Mouse (Mus musculus): Measurements from ENCODE around the gene Sdf2. TPM values are rescaled to one million over a fixed set of nuclear protein-coding genes. Genes with fewer than 3 reads are reported as not detected.
"Not testable (repeated sequence)": the region's sequence is repeated elsewhere in the genome, so short reads cannot be mapped to it uniquely, and the experiment has no call there.

The Sdf2 gene
- polyA plus RNA-seq, 1 experiment from 2014 or later, result 58.0 TPM

DNA sequence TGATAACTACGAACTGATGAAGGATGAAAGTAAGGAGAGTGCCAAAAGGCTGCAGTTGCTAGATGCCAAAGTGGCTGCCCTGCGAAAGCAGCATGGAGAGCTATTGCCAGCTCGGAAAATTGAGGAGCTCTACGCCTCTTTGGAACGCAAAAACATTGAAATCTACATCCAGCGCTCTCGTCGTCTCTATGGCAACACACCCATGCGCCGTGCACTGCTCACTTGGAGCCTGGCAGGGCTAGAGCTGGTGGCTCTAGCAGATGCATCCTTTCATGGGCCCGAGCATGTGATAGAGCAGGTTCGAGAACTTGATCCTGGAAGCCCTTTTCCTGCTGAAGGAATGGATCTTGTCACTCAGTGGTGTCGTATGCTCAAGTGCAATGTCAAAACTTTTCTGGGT, 26.4 kb downstream of the Sdf2 start:
- H3K27me3 ChIP-seq, result no peaks in the 10 kb centered on the region
- H3K4me3 ChIP-seq, result no peak overlapping the region
- H3K36me3 ChIP-seq, result peaks cover 93% of the 10 kb centered on the region
- no peak overlapping the region for H3K4me2 ChIP-seq (replicated peaks)
- WGBS, result 89% methylated on average over 13 of the region's 13 CpGs
- no peaks in the 10 kb centered on the region for H3K9me3 ChIP-seq (replicated peaks)
- H3K27ac ChIP-seq, result no peak overlapping the region
- H3K4me1 ChIP-seq, result no peaks in the 10 kb centered on the region
- no peak for ATAC-seq (ENCODE audit: low FRiP score)
- H3K9ac ChIP-seq, result no peak overlapping the region

DNA sequence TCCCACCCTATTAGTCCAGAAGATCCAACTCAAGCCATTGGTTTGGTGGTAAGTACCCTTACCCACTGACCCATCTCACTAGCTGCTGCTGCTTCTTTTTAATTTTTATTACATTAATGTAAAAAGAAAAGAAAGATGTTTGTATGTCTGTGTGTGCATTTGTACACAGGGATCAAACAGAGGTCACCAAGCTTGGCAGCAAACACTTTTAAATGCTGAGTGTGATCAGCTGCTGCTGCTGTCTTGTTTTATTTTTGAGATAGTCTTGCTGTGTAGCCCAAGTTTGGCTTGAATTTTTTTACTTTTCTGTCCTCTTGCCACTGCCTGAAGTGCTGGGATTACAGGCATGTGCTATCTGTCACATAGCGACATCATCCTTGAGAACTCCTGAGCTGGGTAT, 30.1 kb downstream of the Sdf2 start:
- 91% methylated on average over 1 of the region's 1 CpGs for WGBS
- no peak overlapping the region for H3K4me3 ChIP-seq
- H3K9ac ChIP-seq, result no peak overlapping the region
- H3K27ac ChIP-seq, result no peak overlapping the region
- H3K4me1 ChIP-seq, result no peaks in the 10 kb centered on the region
- no peak for ATAC-seq (ENCODE audit: low FRiP score)
- H3K9me3 ChIP-seq (replicated peaks), result no peaks in the 10 kb centered on the region
- peaks cover 96% of the 10 kb centered on the region for H3K36me3 ChIP-seq
- no peaks in the 10 kb centered on the region for H3K27me3 ChIP-seq
- no peak overlapping the region for H3K4me2 ChIP-seq (replicated peaks)

DNA sequence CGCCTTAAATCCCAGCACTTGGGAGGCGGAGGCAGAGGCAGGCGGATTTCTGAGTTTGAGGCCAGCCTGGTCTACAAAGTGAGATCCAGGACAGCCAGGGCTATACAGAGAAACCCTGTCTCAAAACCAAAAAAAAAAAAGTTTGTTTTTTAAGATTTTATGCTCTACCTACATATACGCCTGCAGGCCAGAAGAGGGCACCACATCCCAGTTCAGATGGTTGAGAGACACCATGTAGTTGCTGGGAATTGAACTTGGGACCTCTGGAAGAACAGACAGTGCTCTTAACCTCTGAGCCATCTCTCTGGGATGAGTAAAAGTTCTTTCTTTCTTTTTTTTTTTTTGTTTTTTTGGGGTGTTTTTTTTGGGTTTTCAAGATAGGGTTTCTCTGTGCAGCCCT, 30.6 kb downstream of the Sdf2 start:
- not testable (repeated sequence) for H3K4me3 ChIP-seq; ATAC-seq (ENCODE audit: low FRiP score); H3K9ac ChIP-seq; H3K4me2 ChIP-seq (replicated peaks); H3K4me1 ChIP-seq; H3K27ac ChIP-seq; H3K27me3 ChIP-seq; H3K9me3 ChIP-seq (replicated peaks)
- WGBS, result 96% methylated on average over 4 of the region's 4 CpGs
- H3K36me3 ChIP-seq, result peaks cover 96% of the 10 kb centered on the region

DNA sequence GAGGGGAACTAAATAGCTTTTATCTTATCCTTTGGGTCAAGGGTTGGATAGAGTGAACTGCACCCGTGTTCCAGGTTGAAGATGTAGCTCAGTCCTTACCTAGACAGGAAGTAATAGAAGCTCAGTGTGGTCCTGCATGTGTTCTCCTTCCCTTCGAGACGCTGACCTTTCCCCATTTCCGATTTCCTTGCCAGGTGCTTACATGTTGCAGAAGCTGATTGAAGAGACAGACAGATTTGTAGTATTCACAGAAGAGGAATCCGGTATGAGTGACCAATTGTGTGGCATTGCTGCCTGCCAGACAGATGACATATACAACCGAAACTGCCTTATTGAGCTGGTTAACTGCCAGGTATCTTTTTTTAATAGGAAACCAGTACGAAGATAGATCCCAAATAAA, 33.3 kb downstream of the Sdf2 start:
- ATAC-seq (ENCODE audit: low FRiP score), result no peak
- H3K4me2 ChIP-seq (replicated peaks), result no peak overlapping the region
- H3K36me3 ChIP-seq, result peaks cover 94% of the 10 kb centered on the region
- H3K9ac ChIP-seq, result no peak overlapping the region
- no peaks in the 10 kb centered on the region for H3K9me3 ChIP-seq (replicated peaks)
- H3K4me3 ChIP-seq, result no peak overlapping the region
- 93% methylated on average over 7 of the region's 7 CpGs for WGBS
- H3K27ac ChIP-seq, result no peak overlapping the region
- no peaks in the 10 kb centered on the region for H3K27me3 ChIP-seq
- no peaks in the 10 kb centered on the region for H3K4me1 ChIP-seq

DNA sequence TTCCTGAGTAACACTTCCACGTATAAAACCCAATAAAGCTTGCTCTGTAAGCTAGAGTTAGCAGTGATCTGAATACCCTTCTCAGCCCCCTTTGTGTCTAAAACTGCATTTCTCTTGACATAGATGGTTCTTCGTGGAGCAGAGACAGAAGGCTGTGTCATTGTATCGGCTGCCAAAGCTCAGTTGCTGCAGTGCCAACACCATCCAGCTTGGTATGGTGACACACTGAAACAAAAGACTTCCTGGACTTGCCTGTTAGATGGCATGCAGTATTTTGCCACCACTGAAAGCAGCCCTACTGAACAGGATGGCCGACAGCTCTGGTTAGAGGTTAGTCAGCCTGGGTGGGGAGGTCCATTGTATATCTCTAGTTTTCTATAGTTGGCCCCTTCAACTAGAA, 34.0 kb downstream of the Sdf2 start:
- Histone ChIP-seq H3K4me3 (no peak overlapping the region), H3K4me1 (no peaks in the 10 kb centered on the region), H3K36me3 (peaks cover 94% of the 10 kb centered on the region), H3K9me3 (replicated peaks) (no peaks in the 10 kb centered on the region), H3K27ac (no peak overlapping the region), H3K9ac (no peak overlapping the region), H3K4me2 (replicated peaks) (no peak overlapping the region), H3K27me3 (no peaks in the 10 kb centered on the region)
- WGBS, result 91% methylated on average over 4 of the region's 4 CpGs
- ATAC-seq (ENCODE audit: low FRiP score), result no peak

DNA sequence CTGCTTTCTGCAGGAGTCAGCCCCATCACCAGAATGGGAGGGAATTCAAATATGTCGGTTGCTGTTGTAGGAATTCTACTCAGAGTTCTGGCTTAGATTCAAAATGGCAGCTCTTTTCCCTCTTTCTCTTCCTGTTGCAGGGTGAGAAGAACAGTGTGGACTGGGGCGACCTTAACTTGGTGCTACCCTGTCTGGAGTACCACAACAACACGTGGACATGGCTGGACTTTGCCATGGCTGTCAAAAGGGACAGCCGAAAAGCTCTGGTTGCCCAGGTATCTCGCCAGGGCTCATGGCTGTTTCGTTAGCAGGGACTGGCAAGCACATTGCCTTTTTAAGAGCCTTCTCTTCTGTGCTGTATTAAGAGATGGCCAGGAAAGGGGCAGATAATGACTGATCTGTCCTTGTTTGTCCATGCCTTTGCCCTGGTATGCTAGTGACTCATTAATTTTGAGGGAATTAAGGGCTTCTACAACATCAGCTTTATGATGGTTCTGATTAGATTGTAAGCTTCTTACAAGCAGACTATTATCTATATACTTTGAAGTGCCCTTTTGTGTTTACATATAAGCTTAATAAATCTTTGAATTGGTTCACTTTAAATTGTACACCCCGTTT, 43.7 kb downstream of the Sdf2 start:
- Histone ChIP-seq H3K27me3 (no peaks in the 10 kb centered on the region), H3K4me3 (no peak overlapping the region), H3K9ac (no peak overlapping the region), H3K4me2 (replicated peaks) (no peak overlapping the region), H3K4me1 (no peaks in the 10 kb centered on the region), H3K36me3 (peaks cover 83% of the 10 kb centered on the region), H3K9me3 (replicated peaks) (no peaks in the 10 kb centered on the region), H3K27ac (no peak overlapping the region)
- ATAC-seq (ENCODE audit: low FRiP score), result no peak
- 91% methylated on average over 7 of the region's 7 CpGs for WGBS

DNA sequence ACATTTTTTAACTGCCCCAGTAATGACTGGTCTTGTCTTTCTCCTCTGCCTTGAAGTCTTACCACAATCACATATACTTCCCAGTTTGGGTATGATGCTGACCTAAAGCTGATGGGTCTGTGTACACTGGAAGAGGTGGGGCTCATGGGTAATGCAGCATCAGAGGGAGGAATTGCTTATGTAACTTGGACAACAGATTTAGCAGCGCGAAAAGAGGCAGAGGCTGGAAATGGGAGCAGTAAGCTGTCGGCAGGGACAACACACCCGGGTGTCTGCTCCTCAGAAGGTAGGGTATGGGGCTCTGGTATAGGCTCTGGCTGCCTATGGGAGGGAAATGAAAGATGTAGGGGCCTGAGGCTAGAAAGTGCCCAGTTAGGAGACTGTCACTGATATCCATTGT, 45.1 kb downstream of the Sdf2 start, which contains the start of gene BC030499:
TSS of gene BC030499 (plus strand) at position 188 of the 400 bp plus-strand sequence.
- no peak within 1 kb of the TSS for H3K27ac ChIP-seq
- no peak within 1 kb of the TSS for H3K4me2 ChIP-seq (replicated peaks)
- peaks cover 72% of the 10 kb centered on the region for H3K36me3 ChIP-seq
- H3K4me3 ChIP-seq, result no peak within 1 kb of the TSS
- no peaks in the 10 kb centered on the region for H3K27me3 ChIP-seq
- no peak within 1 kb of the TSS for H3K9ac ChIP-seq
- H3K9me3 ChIP-seq (replicated peaks), result no peaks in the 10 kb centered on the region
- 91% methylated on average over 4 of the region's 4 CpGs for WGBS
- no peaks in the 10 kb centered on the region for H3K4me1 ChIP-seq
- no peak for ATAC-seq (ENCODE audit: low FRiP score)

DNA sequence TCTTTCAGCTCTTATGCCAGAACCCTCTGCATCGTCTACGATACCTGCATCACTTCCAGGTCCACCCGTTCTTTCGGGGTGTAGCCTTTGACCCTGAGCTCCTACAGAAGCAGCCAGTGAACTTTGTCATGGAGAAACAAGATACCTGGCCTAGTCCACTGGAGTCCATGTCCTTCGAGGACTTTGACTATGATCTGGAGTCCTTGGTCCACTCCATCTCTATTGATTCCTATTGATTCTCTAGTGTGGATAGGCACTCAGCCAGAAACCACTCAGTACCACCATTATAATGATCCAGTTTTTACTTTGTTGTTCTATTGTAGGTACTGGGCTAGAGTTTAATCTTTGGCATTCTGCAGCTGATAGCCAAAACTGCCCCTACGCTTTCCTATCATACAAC, 49.0 kb downstream of the Sdf2 start:
- Histone ChIP-seq H3K4me2 (replicated peaks) (no peak overlapping the region), H3K27ac (no peak overlapping the region), H3K4me1 (no peaks in the 10 kb centered on the region), H3K27me3 (no peaks in the 10 kb centered on the region), H3K9ac (no peak overlapping the region), H3K36me3 (peaks cover 41% of the 10 kb centered on the region), H3K9me3 (replicated peaks) (no peaks in the 10 kb centered on the region), H3K4me3 (no peak overlapping the region)
- ATAC-seq (ENCODE audit: low FRiP score), result no peak
- WGBS, result 95% methylated on average over 6 of the region's 6 CpGs

DNA sequence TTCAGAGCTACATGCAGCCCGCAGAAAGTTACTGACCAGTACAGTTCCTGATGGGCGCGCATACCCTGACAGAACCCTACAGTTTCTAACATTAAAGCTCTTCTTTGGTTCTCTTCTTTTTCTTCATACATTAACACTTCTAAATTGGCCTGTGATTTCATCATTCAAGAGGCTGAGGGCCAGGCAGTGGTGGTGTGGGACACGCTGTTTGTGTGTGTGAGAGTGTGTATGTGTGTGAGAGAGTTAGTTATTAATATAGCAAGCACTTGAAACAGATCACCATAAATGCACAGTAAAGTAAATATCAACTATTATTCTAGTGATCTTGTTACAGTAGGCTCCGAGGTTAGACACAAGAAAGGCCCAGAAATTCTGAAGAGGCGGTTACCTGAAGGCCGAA, 55.4 kb downstream of the Sdf2 start:
- Histone ChIP-seq H3K4me1 (peaks cover 8% of the 10 kb centered on the region), H3K4me2 (replicated peaks) (peak overlapping the region; percentile 93), H3K9me3 (replicated peaks) (no peaks in the 10 kb centered on the region), H3K27me3 (no peaks in the 10 kb centered on the region), H3K9ac (peak overlapping the region; percentile 49; the same call in 1 of the 2 replicates), H3K36me3 (peaks cover 21% of the 10 kb centered on the region), H3K27ac (no peak overlapping the region; the same call in 1 of the 2 replicates), H3K4me3 (peak overlapping the region; percentile 73)
- ATAC-seq (ENCODE audit: low FRiP score), result peak; percentile 50; the same call in 1 of the 2 replicates
- WGBS, result 74% methylated on average over 7 of the region's 7 CpGs

DNA sequence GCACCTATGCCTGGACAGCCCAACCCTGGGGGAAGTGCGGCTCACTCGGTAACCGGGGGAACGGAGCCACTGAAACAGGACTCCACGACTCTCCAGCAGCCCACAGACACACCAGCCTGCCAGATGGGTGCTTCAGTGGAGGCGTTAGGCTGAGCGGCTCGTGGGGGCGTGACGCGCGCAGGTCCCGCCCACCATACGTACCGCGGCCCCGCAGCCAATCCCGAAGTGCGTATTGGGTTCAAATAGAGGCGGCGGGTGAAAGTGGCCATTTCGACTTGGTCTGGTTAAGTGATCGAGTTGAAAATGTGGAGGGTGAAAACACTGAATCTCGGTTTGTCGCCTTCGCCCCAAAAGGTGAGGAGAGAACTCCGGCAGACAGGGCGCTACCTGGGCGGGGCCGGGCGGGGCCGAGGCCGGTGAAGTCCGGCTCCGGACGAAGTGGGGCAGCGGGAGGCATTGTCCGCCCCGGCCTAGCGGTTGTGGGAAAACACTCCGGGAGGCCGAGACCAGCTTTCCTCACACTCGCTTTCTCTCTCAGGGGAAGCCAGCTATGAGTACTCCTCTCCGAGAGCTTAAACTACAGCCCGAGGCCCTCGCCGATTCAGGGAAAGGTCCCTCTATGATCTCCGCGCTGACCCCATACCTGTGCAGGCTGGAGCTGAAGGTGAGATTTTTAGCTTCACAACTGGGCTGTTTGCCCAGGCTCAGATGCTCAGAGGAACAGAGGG, 56.0 kb downstream of the Sdf2 start, which contains the start of gene Spag5:
TSS of gene Spag5 (plus strand) at position 173 of the 728 bp plus-strand sequence.
- under 1% methylated on average over 49 of the region's 49 CpGs for WGBS
- Histone ChIP-seq H3K9me3 (replicated peaks) (no peaks in the 10 kb centered on the region), H3K27me3 (no peaks in the 10 kb centered on the region), H3K9ac (peak within 1 kb of the TSS; percentile 66), H3K4me1 (peaks cover 8% of the 10 kb centered on the region), H3K4me2 (replicated peaks) (peak within 1 kb of the TSS; percentile 93), H3K36me3 (peaks cover 18% of the 10 kb centered on the region), H3K4me3 (peak within 1 kb of the TSS; percentile 73), H3K27ac (no peak within 1 kb of the TSS; the same call in 1 of the 2 replicates)
- peak; percentile 100 for ATAC-seq (ENCODE audit: low FRiP score)

Measured in hindbrain, embryonic 12.5 days (tissue).